Mouse (Mus musculus) cortical plate, adult 2 months (tissue): Measurements from ENCODE around the gene Cdk14. TPM values are rescaled to one million over a fixed set of nuclear protein-coding genes. Genes with fewer than 3 reads are reported as not detected.

Experiments used
- H3K27ac ChIP-seq: fragments of 200-500 bp; 2 replicates; pipeline ENCODE4 v1.5.1; 2012; ENCODE audit warnings: low read length, control low read depth, inconsistent platforms; ENCODE audit not compliant: insufficient read depth
- H3K4me1 ChIP-seq: fragments of 200-500 bp; 2 replicates; pipeline ENCODE4 v1.6.1; 2011; ENCODE audit warnings: low read length; ENCODE audit not compliant: control insufficient read depth, insufficient read depth
- H3K4me3 ChIP-seq: fragments of 200-500 bp; 2 replicates; pipeline ENCODE4 v1.5.1; 2011; ENCODE audit warnings: mild to moderate bottlenecking, low read length, control low read depth; ENCODE audit not compliant: insufficient read depth
- CTCF ChIP-seq: fragments of 200-500 bp; IDR thresholded peaks from 2 replicates; pipeline ENCODE4 v1.5.1; 2011; ENCODE audit warnings: mild to moderate bottlenecking, control low read depth, low read length; ENCODE audit not compliant: insufficient read depth; ENCODE audit errors: extremely low read depth
- POLR2A ChIP-seq: fragments of 200-500 bp; IDR thresholded peaks from 2 replicates; pipeline ENCODE4 v1.6.1; 2011; ENCODE audit warnings: mild to moderate bottlenecking, low read length, control low read depth; ENCODE audit not compliant: insufficient read depth; ENCODE audit errors: extremely low read depth
- polyA plus RNA-seq: library from polyadenylated mRNA; depleted of rRNA; stranded (reverse); fragments of >200 nt; gene quantifications from 2 replicates; pipeline ENCODE4 v1.2.3, GENCODE M21; 2012

Gene Cdk14
- polyA plus RNA-seq, 1 experiment, result 89.5 TPM

- H3K4me1 ChIP-seq, result peaks cover under 1% of the 10 kb centered on the region; the same call in 1 of the 2 replicates
- no peak for TF ChIP-seq CTCF
- TF ChIP-seq POLR2A, result no peak
- no peak overlapping the region for H3K4me3 ChIP-seq
- H3K27ac ChIP-seq, result no peak overlapping the region
Observed at GRCm38 (mm10) chr5:5297222-5297621, 122.9 kb downstream of the Cdk14 start.

DNA sequence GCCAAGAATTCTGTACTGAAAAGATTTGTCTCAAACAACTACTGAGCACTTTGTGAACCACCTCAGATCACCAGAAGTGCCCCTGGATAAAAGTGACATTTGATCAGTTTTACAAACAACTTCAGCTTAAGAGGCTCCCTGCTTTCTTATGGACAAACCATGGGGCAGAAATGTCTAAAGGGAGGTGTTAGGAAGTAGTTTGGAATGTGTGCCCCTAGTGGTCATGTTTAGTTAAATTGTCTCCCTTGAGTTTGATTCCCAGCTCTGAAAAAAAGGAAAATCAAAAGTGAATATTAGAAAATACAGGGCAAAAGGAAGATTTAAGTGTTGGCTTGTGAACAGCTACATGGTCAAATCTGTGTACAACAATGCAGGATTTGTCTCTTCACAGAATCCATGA, 123.3 kb downstream of the Cdk14 start:
- Histone ChIP-seq H3K4me3 (no peak overlapping the region), H3K4me1 (peaks cover 1% of the 10 kb centered on the region; the same call in 1 of the 2 replicates), H3K27ac (no peak overlapping the region)
- TF ChIP-seq CTCF, result no peak
- TF ChIP-seq POLR2A, result no peak

- TF ChIP-seq CTCF, result no peak
- TF ChIP-seq POLR2A, result no peak
- H3K4me1 ChIP-seq, result peaks cover 1% of the 10 kb centered on the region; the same call in 1 of the 2 replicates
- no peak overlapping the region for H3K4me3 ChIP-seq
- no peak overlapping the region for H3K27ac ChIP-seq
Observed at GRCm38 (mm10) chr5:5292830-5293542, 127.1 kb downstream of the Cdk14 start.

GRCm38 (mm10) chr5:5291321-5291991, 128.7 kb downstream of the Cdk14 start:
- no peak overlapping the region for H3K27ac ChIP-seq
- no peak for TF ChIP-seq POLR2A
- no peak for TF ChIP-seq CTCF
- no peak overlapping the region for H3K4me3 ChIP-seq
- peaks cover 1% of the 10 kb centered on the region; the same call in 1 of the 2 replicates for H3K4me1 ChIP-seq

- H3K27ac ChIP-seq, result no peak overlapping the region
- no peak overlapping the region for H3K4me3 ChIP-seq
- TF ChIP-seq CTCF (no peak), POLR2A (no peak)
- H3K4me1 ChIP-seq, result peaks cover 1% of the 10 kb centered on the region; the same call in 1 of the 2 replicates
Observed at GRCm38 (mm10) chr5:5290714-5291113, 129.4 kb downstream of the Cdk14 start.

DNA sequence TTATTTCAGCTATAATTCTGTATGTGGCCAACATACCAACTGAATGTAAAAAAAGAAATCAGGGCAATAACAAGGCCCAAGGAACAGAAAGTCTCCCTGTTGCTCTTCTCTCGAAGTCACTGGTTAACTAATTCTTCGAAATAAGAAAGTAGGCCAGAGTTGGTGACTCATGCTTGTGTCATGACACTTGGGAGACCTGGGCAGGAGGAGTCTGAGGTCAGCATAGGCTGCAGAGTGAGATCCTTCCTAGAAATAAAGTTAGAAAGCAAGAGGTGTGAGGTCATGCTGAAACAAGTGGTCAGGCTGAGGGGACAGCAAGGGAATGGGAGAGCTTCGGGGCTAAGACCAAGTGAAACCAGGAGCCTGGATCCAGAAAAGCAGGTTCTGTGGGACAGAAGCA, 134.2 kb downstream of the Cdk14 start:
- Histone ChIP-seq H3K4me1 (no peaks in the 10 kb centered on the region), H3K27ac (no peak overlapping the region), H3K4me3 (no peak overlapping the region)
- TF ChIP-seq CTCF, result no peak
- TF ChIP-seq POLR2A, result no peak

DNA sequence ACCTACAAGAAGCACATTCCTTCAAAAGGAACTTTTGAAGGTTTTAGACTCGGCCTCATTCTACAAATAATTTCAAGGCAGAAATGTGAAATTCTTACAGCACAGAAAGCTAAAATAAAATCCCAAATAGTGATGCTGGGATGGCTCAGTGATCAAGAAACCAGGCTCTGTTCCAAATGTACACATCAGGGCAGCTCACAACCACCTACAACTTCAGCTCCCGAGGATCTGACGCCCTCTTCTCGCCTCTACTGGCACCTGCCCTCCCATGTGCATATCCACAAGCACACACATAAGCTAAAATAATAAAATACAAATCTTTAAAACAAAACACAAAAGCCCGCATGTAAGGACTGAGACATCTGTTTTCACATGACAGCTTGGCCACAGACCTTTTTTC, 135.6 kb downstream of the Cdk14 start:
- Histone ChIP-seq H3K4me1 (no peaks in the 10 kb centered on the region), H3K27ac (no peak overlapping the region), H3K4me3 (no peak overlapping the region)
- TF ChIP-seq POLR2A (no peak), CTCF (no peak)

DNA sequence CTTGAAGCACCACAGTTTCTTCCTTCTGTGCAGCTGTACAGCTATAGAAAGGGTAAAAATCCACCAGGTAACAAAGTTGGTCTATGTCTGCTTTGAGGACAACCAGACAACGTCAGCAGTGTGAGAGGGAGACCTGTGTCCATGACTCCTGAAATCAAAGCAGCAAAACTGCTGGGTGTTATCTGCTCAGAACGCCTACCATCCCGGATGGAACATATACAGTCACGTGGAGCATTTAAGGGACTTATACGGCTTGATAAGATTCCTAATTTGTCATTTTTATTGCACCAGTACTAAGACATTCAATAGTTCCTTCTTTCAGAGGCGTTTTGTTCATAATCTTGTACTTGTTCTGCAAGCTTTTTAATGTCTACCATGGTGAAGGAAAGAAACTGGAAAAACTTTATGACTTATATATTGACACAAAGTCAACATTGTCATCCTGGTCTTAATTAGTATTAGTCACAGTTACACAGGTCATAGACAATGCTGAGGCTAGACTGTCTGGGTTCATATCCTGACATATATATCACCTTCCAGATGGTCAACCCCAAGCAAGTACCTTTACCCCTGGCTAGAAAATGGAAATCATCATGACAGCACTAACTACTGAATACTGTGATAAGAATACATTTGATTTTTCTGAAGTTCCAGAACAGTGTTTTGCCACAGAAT, 136.2 kb downstream of the Cdk14 start:
- Histone ChIP-seq H3K4me3 (no peak overlapping the region), H3K4me1 (no peaks in the 10 kb centered on the region), H3K27ac (no peak overlapping the region)
- no peak for TF ChIP-seq POLR2A
- no peak for TF ChIP-seq CTCF

- TF ChIP-seq POLR2A (no peak), CTCF (no peak)
Observed at GRCm38 (mm10) chr5:5282425-5282824, 137.7 kb downstream of the Cdk14 start.

More at GRCm38 (mm10) chr5:5282425-5282824, 137.7 kb downstream of the Cdk14 start:
- Histone ChIP-seq H3K4me1 (no peaks in the 10 kb centered on the region), H3K27ac (no peak overlapping the region), H3K4me3 (no peak overlapping the region)
